Comparison of ENCODE assay signal across 13 mouse cellular contexts in the genomic region with DNA sequence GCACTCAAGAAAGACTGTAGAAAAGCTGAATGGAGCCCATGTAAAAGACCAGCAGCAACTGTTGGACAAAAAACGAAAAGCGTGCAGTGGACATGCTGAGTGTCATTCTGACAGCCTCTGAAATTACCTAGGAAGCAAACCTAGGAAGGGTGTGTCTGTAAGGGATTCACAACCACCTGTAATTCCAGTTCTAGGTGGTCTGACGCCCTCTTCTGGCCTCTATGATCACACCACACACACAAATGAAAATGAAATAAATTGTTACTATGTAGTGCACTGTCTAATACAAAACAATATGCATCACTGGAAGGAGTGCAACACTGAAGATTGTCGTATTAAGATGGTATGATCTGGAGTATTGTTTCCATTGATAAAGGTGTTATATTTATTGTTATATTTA. TPM values are rescaled to one million over a fixed set of nuclear protein-coding genes. Genes with fewer than 3 reads are reported as not detected.
"Had no signal": no experiment of that assay in that cellular context is flagged by ENCODE, and none has a peak within 500 bp of the region (broad histone marks: within the 10 kb centered on the region; RNA-seq: fewer than 3 reads in every experiment).

No protein-coding gene starts in this region.

- H3K4me1 ChIP-seq: limb, embryonic 12.5 days; lung, embryonic 15.5 days; midbrain, embryonic 10.5 days had no signal

- H3K9ac ChIP-seq: limb, embryonic 12.5 days; lung, embryonic 15.5 days had no signal

- H3K9me3 ChIP-seq: limb, embryonic 12.5 days; lung, embryonic 15.5 days; midbrain, embryonic 10.5 days had no signal

- H3K27me3 ChIP-seq: limb, embryonic 12.5 days; lung, embryonic 15.5 days had no signal

- H3K4me2 ChIP-seq: limb, embryonic 12.5 days; lung, embryonic 15.5 days had no signal

- H3K4me3 ChIP-seq: limb, embryonic 12.5 days; lung, embryonic 15.5 days; midbrain, embryonic 10.5 days; myocyte had no signal

- H3K36me3 ChIP-seq: limb, embryonic 12.5 days; lung, embryonic 15.5 days; midbrain, embryonic 10.5 days had no signal

- H3K27ac ChIP-seq: limb, embryonic 12.5 days; lung, embryonic 15.5 days; midbrain, embryonic 10.5 days had no signal

- DNase-seq: kidney, adult 11 months; layer of hippocampus, adult 9-11 months; layer of hippocampus, postnatal 36 days; liver; lung, postnatal 4 days; midbrain, embryonic 14.5 days; thymus, adult 18-20 months; thymus, postnatal 14 days had no signal

RNA-seq across cellular contexts. Expression of a gene that starts 8.1 kb away (rescaled TPM):
- total RNA-seq: neutrophil, adult 5-6 weeks had no signal
